Mouse (Mus musculus) limb, embryonic 14.5 days (tissue): ENCODE measurements around the gene Ccdc33. TPM values are rescaled to one million over a fixed set of nuclear protein-coding genes. Genes with fewer than 3 reads are reported as not detected.

Experiments used
- ATAC-seq: fragments of 200-750 bp; cut with Nextera tagmentation; 2 replicates; pipeline ENCODE4 v1.8.0; 2017; ENCODE audit warnings: low read depth, moderate number of reproducible peaks, moderate TSS enrichment; ENCODE audit not compliant: low FRiP score
- DNase-seq: peaks from one replicate; pipeline ENCODE4 v3.0.0-alpha.2; 2015; ENCODE audit warnings: low spot score
- H3K27ac ChIP-seq: fragments of 300-500 bp; sonication (generic); replicated peaks from 2 replicates; pipeline ENCODE4 v1.5.1; 2014; ENCODE audit warnings: low read depth, mild to moderate bottlenecking, low read length, moderate library complexity, mixed read lengths
- H3K27me3 ChIP-seq: fragments of 300-500 bp; sonication (generic); 2 replicates; pipeline ENCODE4 v1.6.1; 2014; ENCODE audit warnings: low read length, mixed read lengths; ENCODE audit not compliant: control insufficient read depth, insufficient read depth
- H3K36me3 ChIP-seq: fragments of 300-500 bp; sonication (generic); 2 replicates; pipeline ENCODE4 v1.6.1; 2014; ENCODE audit warnings: mild to moderate bottlenecking, low read length, moderate library complexity, mixed read lengths; ENCODE audit not compliant: control insufficient read depth, insufficient read depth
- H3K4me1 ChIP-seq: fragments of 300-500 bp; sonication (generic); 2 replicates; pipeline ENCODE4 v1.6.1; 2014; ENCODE audit warnings: antibody characterized with exemption, low read length, mixed read lengths; ENCODE audit not compliant: control insufficient read depth, insufficient read depth
- H3K4me2 ChIP-seq: fragments of 300-500 bp; sonication (generic); replicated peaks from 2 replicates; pipeline ENCODE4 v1.6.1; 2014; ENCODE audit warnings: low read depth, mild to moderate bottlenecking, low read length, moderate library complexity; ENCODE audit not compliant: severe bottlenecking
- H3K4me3 ChIP-seq: fragments of 300-500 bp; sonication (generic); replicated peaks from 2 replicates; pipeline ENCODE4 v1.5.1; 2014; ENCODE audit warnings: low read length
- H3K9ac ChIP-seq: fragments of 300-500 bp; sonication (generic); 2 replicates; pipeline ENCODE4 v1.6.1; 2014; ENCODE audit warnings: mild to moderate bottlenecking, low read depth, low read length, moderate library complexity; ENCODE audit not compliant: severe bottlenecking
- H3K9me3 ChIP-seq: fragments of 300-500 bp; sonication (generic); 2 replicates; pipeline ENCODE4 v1.6.1; 2016; ENCODE audit warnings: low read length; ENCODE audit not compliant: control insufficient read depth
- POLR2A ChIP-seq: fragments of 200-500 bp; IDR thresholded peaks from 2 replicates; pipeline ENCODE4 v1.8.0; 2012; ENCODE audit warnings: inconsistent platforms, mild to moderate bottlenecking, moderate library complexity, borderline replicate concordance; ENCODE audit not compliant: insufficient read depth, insufficient read length; ENCODE audit errors: extremely low read depth
- WGBS: fragments of 180-500 bp; shearing (Covaris S2); extraction: QIAGEN DNeasy Blood & Tissue Kit; methylation state at CpG from one replicate; pipeline ENCODE4 v1.1.7; 2014; 5-methylcytosine and 5-hydroxymethylcytosine counted together
- polyA plus RNA-seq, 2 experiments: library from polyadenylated mRNA; depleted of rRNA in 1 of 2; stranded (reverse) in 1 of 2; unstranded in 1 of 2; fragments of >200 nt; fragmentation: Nextera tagmentation in 1 of 2; extraction: Ambion mirVana in 1 of 2; gene quantifications; 2 replicates each; pipeline versions ENCODE4 v1.2.1 to v1.2.3; 2012 to 2014

The Ccdc33 gene
- polyA plus RNA-seq, 2 experiments: 0.11 TPM; not detected in 1

GRCm38 (mm10) chr9:58102013-58102412, 16.6 kb downstream of the Ccdc33 start:
- Histone ChIP-seq H3K9me3 (no peaks in the 10 kb centered on the region), H3K9ac (no peak overlapping the region), H3K36me3 (no peaks in the 10 kb centered on the region), H3K4me2 (no peak overlapping the region), H3K27ac (no peak overlapping the region), H3K4me3 (no peak overlapping the region), H3K27me3 (no peaks in the 10 kb centered on the region), H3K4me1 (no peaks in the 10 kb centered on the region)
- DNase-seq (no peak), ATAC-seq (no peak)
- 78% methylated on average over 4 of the region's 4 CpGs for WGBS
- no peak for TF ChIP-seq POLR2A

- Histone ChIP-seq H3K9ac (no peak overlapping the region), H3K27ac (no peak overlapping the region), H3K4me3 (no peak overlapping the region), H3K4me2 (no peak overlapping the region), H3K27me3 (no peaks in the 10 kb centered on the region), H3K9me3 (no peaks in the 10 kb centered on the region), H3K36me3 (no peaks in the 10 kb centered on the region), H3K4me1 (no peaks in the 10 kb centered on the region)
- 59% methylated on average over 5 of the region's 5 CpGs for WGBS
- ATAC-seq: no peak
- DNase-seq: no peak
- no peak for TF ChIP-seq POLR2A
These were observed 18.6 kb downstream of the Ccdc33 start for GRCm38 (mm10) chr9:58099836-58100565.

DNA sequence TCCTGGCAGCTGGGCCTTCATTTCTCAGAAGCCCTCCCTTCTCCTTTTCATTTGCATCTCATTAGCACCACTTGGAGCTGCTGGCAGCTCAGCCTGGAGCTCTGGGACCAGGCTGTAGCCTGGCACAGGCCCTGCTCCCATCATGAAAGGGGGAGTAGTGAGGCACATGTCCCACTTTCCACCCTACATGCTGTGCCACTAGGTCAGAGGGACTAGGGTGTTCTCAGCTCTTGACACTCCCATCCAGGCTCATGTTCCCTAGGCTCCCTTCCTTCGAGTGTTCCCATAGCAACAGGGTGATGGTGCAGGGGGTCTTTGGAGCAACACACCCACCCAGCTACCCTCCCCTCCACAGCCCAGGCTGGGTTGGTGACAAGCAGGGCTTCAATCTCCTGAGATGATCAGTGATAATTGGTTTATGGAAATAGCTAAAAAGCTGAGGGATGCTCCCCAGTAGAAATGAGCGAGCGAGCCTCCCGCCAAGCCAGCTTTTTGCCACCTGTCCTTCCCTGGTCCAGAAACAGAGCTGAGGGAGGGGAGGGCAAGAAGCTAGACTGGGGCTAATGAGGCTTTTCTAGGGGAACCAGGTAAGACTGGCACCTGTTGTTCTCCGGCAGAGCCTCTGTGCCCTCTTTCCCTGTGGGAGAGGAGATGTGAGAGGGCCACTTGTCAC, 21.9 kb downstream of the Ccdc33 start:
- Histone ChIP-seq H3K9ac (no peak overlapping the region), H3K4me1 (peaks cover 8% of the 10 kb centered on the region), H3K27me3 (no peaks in the 10 kb centered on the region), H3K9me3 (no peaks in the 10 kb centered on the region), H3K4me3 (no peak overlapping the region), H3K4me2 (no peak overlapping the region), H3K27ac (no peak overlapping the region), H3K36me3 (no peaks in the 10 kb centered on the region)
- no peak for DNase-seq
- TF ChIP-seq POLR2A: no peak
- WGBS: 70% methylated on average over 5 of the region's 5 CpGs
- no peak for ATAC-seq

GRCm38 (mm10) chr9:58095977-58096376, 22.6 kb downstream of the Ccdc33 start:
- H3K9ac ChIP-seq: no peak overlapping the region
- WGBS: 79% methylated on average over 6 of the region's 6 CpGs
- no peak overlapping the region for H3K4me3 ChIP-seq
- H3K4me1 ChIP-seq: peaks cover 16% of the 10 kb centered on the region
- no peak for TF ChIP-seq POLR2A
- ATAC-seq (no peak), DNase-seq (no peak)
- no peak overlapping the region for H3K4me2 ChIP-seq
- no peak overlapping the region for H3K27ac ChIP-seq
- no peaks in the 10 kb centered on the region for H3K36me3 ChIP-seq
- no peaks in the 10 kb centered on the region for H3K27me3 ChIP-seq
- H3K9me3 ChIP-seq: no peaks in the 10 kb centered on the region

DNA sequence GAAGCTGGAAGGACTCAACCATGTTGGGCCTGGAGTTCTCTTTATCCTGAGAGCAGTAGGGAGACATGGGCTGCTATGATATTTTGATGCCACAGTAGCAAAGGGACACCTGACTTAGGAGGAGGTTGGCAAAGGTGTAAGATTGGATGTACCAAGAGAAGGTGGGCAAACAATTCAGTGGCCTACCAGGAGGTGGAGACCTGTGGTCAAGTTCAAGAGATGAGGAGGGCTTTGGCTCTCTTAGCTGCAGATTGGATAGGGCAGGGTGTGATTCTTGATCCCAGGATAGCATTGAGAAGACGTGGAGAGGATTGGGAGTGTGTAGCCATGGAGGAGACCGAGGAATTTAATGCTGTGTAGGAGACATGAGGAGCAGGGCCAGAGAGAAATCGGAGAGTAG, 24.8 kb downstream of the Ccdc33 start:
- Histone ChIP-seq H3K9me3 (no peaks in the 10 kb centered on the region), H3K36me3 (no peaks in the 10 kb centered on the region), H3K4me1 (peaks cover 17% of the 10 kb centered on the region), H3K9ac (no peak overlapping the region), H3K4me2 (no peak overlapping the region), H3K27ac (no peak overlapping the region), H3K27me3 (no peaks in the 10 kb centered on the region), H3K4me3 (no peak overlapping the region)
- ATAC-seq: no peak
- no peak for TF ChIP-seq POLR2A
- WGBS: 67% methylated on average over 3 of the region's 3 CpGs
- DNase-seq: no peak
